Mouse (Mus musculus): ENCODE results near the gene Wif1. TPM values are rescaled to one million over a fixed set of nuclear protein-coding genes. Genes with fewer than 3 reads are reported as not detected.
A peak's percentile ranks its signal among the peaks of the same experiment; 100 is the strongest.

The Wif1 gene
- polyA plus RNA-seq, 1 experiment from 2014 or later: 0.57 TPM

GRCm38 (mm10) chr10:121095948-121096347 lies 62.2 kb downstream of the Wif1 start:
- H3K9ac ChIP-seq (ENCODE audit: low read depth, low read length): no peak overlapping the region
- peak overlapping the region; percentile 4; the same call in 1 of the 2 replicates for H3K4me2 ChIP-seq (ENCODE audit: low read depth, low read length)
- no peaks in the 10 kb centered on the region for H3K36me3 ChIP-seq (ENCODE audit: control insufficient read depth, insufficient read depth, low read length)
- H3K27me3 ChIP-seq (replicated peaks; ENCODE audit: control insufficient read depth, insufficient read depth, low read length): no peaks in the 10 kb centered on the region; the same call in 1 of the 2 replicates
- no peak overlapping the region for H3K27ac ChIP-seq (ENCODE audit: low read length)
- ATAC-seq: no peak
- no peaks in the 10 kb centered on the region for H3K4me1 ChIP-seq (ENCODE audit: control insufficient read depth, insufficient read depth, low read length)
- no peaks in the 10 kb centered on the region for H3K9me3 ChIP-seq (ENCODE audit: control insufficient read depth, low read length)
- H3K4me3 ChIP-seq (ENCODE audit: low read length): no peak overlapping the region
- WGBS: 32% methylated on average over 12 of the region's 12 CpGs

- Histone ChIP-seq H3K4me2 (ENCODE audit: low read depth, low read length) (no peak overlapping the region), H3K4me1 (ENCODE audit: control insufficient read depth, insufficient read depth, low read length) (no peaks in the 10 kb centered on the region), H3K27ac (ENCODE audit: low read length) (no peak overlapping the region), H3K27me3 (replicated peaks; ENCODE audit: control insufficient read depth, insufficient read depth, low read length) (no peaks in the 10 kb centered on the region; the same call in 1 of the 2 replicates), H3K9ac (ENCODE audit: low read depth, low read length) (no peak overlapping the region), H3K4me3 (ENCODE audit: low read length) (no peak overlapping the region), H3K36me3 (ENCODE audit: control insufficient read depth, insufficient read depth, low read length) (no peaks in the 10 kb centered on the region), H3K9me3 (ENCODE audit: control insufficient read depth, low read length) (no peaks in the 10 kb centered on the region)
- no peak for ATAC-seq
- 75% methylated on average over 12 of the region's 12 CpGs for WGBS
Measured at GRCm38 (mm10) chr10:121098263-121098662, 64.5 kb downstream of the Wif1 start.

- Histone ChIP-seq H3K9me3 (ENCODE audit: control insufficient read depth, low read length) (peaks cover 4% of the 10 kb centered on the region), H3K27me3 (replicated peaks; ENCODE audit: control insufficient read depth, insufficient read depth, low read length) (no peaks in the 10 kb centered on the region; the same call in 1 of the 2 replicates), H3K4me3 (ENCODE audit: low read length) (no peak overlapping the region), H3K27ac (ENCODE audit: low read length) (no peak overlapping the region), H3K9ac (ENCODE audit: low read depth, low read length) (no peak overlapping the region), H3K4me1 (ENCODE audit: control insufficient read depth, insufficient read depth, low read length) (no peaks in the 10 kb centered on the region), H3K4me2 (ENCODE audit: low read depth, low read length) (no peak overlapping the region), H3K36me3 (ENCODE audit: control insufficient read depth, insufficient read depth, low read length) (no peaks in the 10 kb centered on the region)
- no peak for ATAC-seq
- 68% methylated on average over 11 of the region's 11 CpGs for WGBS
Measured at GRCm38 (mm10) chr10:121099658-121100057, 65.9 kb downstream of the Wif1 start.

- Histone ChIP-seq H3K27me3 (replicated peaks; ENCODE audit: control insufficient read depth, insufficient read depth, low read length) (no peaks in the 10 kb centered on the region), H3K4me3 (ENCODE audit: low read length) (no peak overlapping the region), H3K4me2 (ENCODE audit: low read depth, low read length) (no peak overlapping the region), H3K36me3 (ENCODE audit: control insufficient read depth, insufficient read depth, low read length) (no peaks in the 10 kb centered on the region), H3K9me3 (ENCODE audit: control insufficient read depth, low read length) (no peaks in the 10 kb centered on the region), H3K9ac (ENCODE audit: low read depth, low read length) (no peak overlapping the region), H3K27ac (ENCODE audit: low read length) (no peak overlapping the region), H3K4me1 (ENCODE audit: control insufficient read depth, insufficient read depth, low read length) (no peaks in the 10 kb centered on the region)
- no peak for ATAC-seq
Measured at GRCm38 (mm10) chr10:121116115-121116514, 82.4 kb downstream of the Wif1 start.

- no peak overlapping the region for H3K4me2 ChIP-seq (ENCODE audit: low read depth, low read length)
- no peak overlapping the region for H3K27ac ChIP-seq (ENCODE audit: low read length)
- H3K27me3 ChIP-seq (replicated peaks; ENCODE audit: control insufficient read depth, insufficient read depth, low read length): no peaks in the 10 kb centered on the region
- ATAC-seq: no peak
- no peaks in the 10 kb centered on the region for H3K36me3 ChIP-seq (ENCODE audit: control insufficient read depth, insufficient read depth, low read length)
- H3K4me1 ChIP-seq (ENCODE audit: control insufficient read depth, insufficient read depth, low read length): no peaks in the 10 kb centered on the region
- no peak overlapping the region for H3K4me3 ChIP-seq (ENCODE audit: low read length)
- H3K9ac ChIP-seq (ENCODE audit: low read depth, low read length): no peak overlapping the region
- WGBS: 67% methylated on average over 4 of the region's 4 CpGs
- no peaks in the 10 kb centered on the region for H3K9me3 ChIP-seq (ENCODE audit: control insufficient read depth, low read length)
Measured at GRCm38 (mm10) chr10:121116636-121117035, 82.9 kb downstream of the Wif1 start.

GRCm38 (mm10) chr10:121120751-121121150 lies 87.0 kb downstream of the Wif1 start:
- no peak overlapping the region for H3K4me2 ChIP-seq (ENCODE audit: low read depth, low read length)
- no peak for ATAC-seq
- no peaks in the 10 kb centered on the region for H3K36me3 ChIP-seq (ENCODE audit: control insufficient read depth, insufficient read depth, low read length)
- no peaks in the 10 kb centered on the region for H3K9me3 ChIP-seq (ENCODE audit: control insufficient read depth, low read length)
- H3K4me1 ChIP-seq (ENCODE audit: control insufficient read depth, insufficient read depth, low read length): no peaks in the 10 kb centered on the region
- no peaks in the 10 kb centered on the region for H3K27me3 ChIP-seq (replicated peaks; ENCODE audit: control insufficient read depth, insufficient read depth, low read length)
- no peak overlapping the region for H3K27ac ChIP-seq (ENCODE audit: low read length)
- 84% methylated on average over 6 of the region's 6 CpGs for WGBS
- H3K9ac ChIP-seq (ENCODE audit: low read depth, low read length): no peak overlapping the region
- no peak overlapping the region for H3K4me3 ChIP-seq (ENCODE audit: low read length)

GRCm38 (mm10) chr10:121124481-121124880 lies 90.7 kb downstream of the Wif1 start:
- H3K4me3 ChIP-seq (ENCODE audit: low read length): no peak overlapping the region
- H3K4me2 ChIP-seq (ENCODE audit: low read depth, low read length): no peak overlapping the region
- no peaks in the 10 kb centered on the region for H3K9me3 ChIP-seq (ENCODE audit: control insufficient read depth, low read length)
- no peaks in the 10 kb centered on the region for H3K4me1 ChIP-seq (ENCODE audit: control insufficient read depth, insufficient read depth, low read length)
- H3K27me3 ChIP-seq (replicated peaks; ENCODE audit: control insufficient read depth, insufficient read depth, low read length): no peaks in the 10 kb centered on the region
- no peak overlapping the region for H3K9ac ChIP-seq (ENCODE audit: low read depth, low read length)
- no peaks in the 10 kb centered on the region for H3K36me3 ChIP-seq (ENCODE audit: control insufficient read depth, insufficient read depth, low read length)
- H3K27ac ChIP-seq (ENCODE audit: low read length): no peak overlapping the region
- no peak for ATAC-seq
- WGBS: 91% methylated on average over 16 of the region's 16 CpGs

- H3K4me1 ChIP-seq (ENCODE audit: control insufficient read depth, insufficient read depth, low read length): no peaks in the 10 kb centered on the region
- 52% methylated on average over 20 of the region's 20 CpGs for WGBS
Measured at GRCm38 (mm10) chr10:121129000-121129925, 95.5 kb downstream of the Wif1 start.

More at GRCm38 (mm10) chr10:121129000-121129925, 95.5 kb downstream of the Wif1 start:
- Histone ChIP-seq H3K9ac (ENCODE audit: low read depth, low read length) (no peak overlapping the region), H3K4me3 (ENCODE audit: low read length) (no peak overlapping the region), H3K36me3 (ENCODE audit: control insufficient read depth, insufficient read depth, low read length) (no peaks in the 10 kb centered on the region), H3K9me3 (ENCODE audit: control insufficient read depth, low read length) (no peaks in the 10 kb centered on the region), H3K27ac (ENCODE audit: low read length) (no peak overlapping the region), H3K4me2 (ENCODE audit: low read depth, low read length) (no peak overlapping the region), H3K27me3 (replicated peaks; ENCODE audit: control insufficient read depth, insufficient read depth, low read length) (no peaks in the 10 kb centered on the region)
- no peak for ATAC-seq

All from intestine, embryonic 16.5 days (tissue).